8 mouse cellular contexts compared by ENCODE assay signal in the genomic region with DNA sequence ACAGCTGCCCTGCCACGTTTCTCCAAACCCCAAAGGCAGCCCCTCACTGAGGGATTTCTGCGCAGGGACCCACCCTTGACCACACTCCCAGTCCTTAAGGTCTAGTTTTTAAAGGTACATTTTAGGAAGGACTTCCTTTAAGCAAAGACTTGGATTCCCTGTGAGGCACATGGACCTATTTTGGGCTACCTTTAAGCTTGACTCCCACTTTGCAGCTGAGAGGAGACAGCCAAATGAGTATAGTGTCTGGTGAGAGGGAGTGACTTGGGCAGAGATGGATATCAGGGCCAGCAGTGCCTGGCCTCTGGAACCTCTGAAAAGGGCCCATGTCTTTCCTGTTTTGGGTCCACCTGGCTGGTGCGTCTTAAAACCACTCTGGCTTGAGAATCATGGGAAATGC. TPM values are rescaled to one million over a fixed set of nuclear protein-coding genes. Genes with fewer than 3 reads are reported as not detected.
A peak's percentile ranks its signal among the peaks of the same experiment; 100 is the strongest.
DNase-seq lines count a peak whose midpoint lies in the region; ATAC-seq and TF ChIP-seq lines count a peak whose summit lies in the region.

No protein-coding gene starts in this region.

- H3K4me3 ChIP-seq in heart, embryonic 10.5 days, result peak overlapping the region; percentile 71
- peak overlapping the region; percentile 84 for H3K4me3 ChIP-seq in E14TG2a.4 (replicated peaks; ENCODE audit: low read length)
- peak overlapping the region; percentile 57 for H3K4me3 ChIP-seq in hindbrain, embryonic 10.5 days
- peak overlapping the region; percentile 52 for H3K4me3 ChIP-seq in liver, postnatal 0 days (ENCODE audit: low read depth, low read length)

- TF ChIP-seq CTCF in E14TG2a.4 (conservative IDR thresholded peaks at IDR 0.05; ENCODE audit: low read length), result no peak
- no peak for TF ChIP-seq CTCF in liver, postnatal 0 days (IDR thresholded peaks at IDR 0.05; ENCODE audit: low read depth)

- peaks cover 64% of the 10 kb centered on the region for H3K36me3 ChIP-seq in heart, embryonic 10.5 days
- peaks cover 32% of the 10 kb centered on the region for H3K36me3 ChIP-seq in E14TG2a.4 (ENCODE audit: insufficient read depth, low read length)
- peaks cover 93% of the 10 kb centered on the region for H3K36me3 ChIP-seq in hindbrain, embryonic 10.5 days
- H3K36me3 ChIP-seq in liver, postnatal 0 days (replicated peaks; ENCODE audit: insufficient read depth, low read length), result no peaks in the 10 kb centered on the region; the same call in 1 of the 2 replicates

- DNase-seq in heart, embryonic 10.5 days (ENCODE audit: low spot score), result no peak
- DNase-seq in heart, adult 9 months (ENCODE audit: low spot score in 2 of 2), result no peak
- DNase-seq in hindbrain, embryonic 10.5 days (ENCODE audit: low spot score), result no peak
- DNase-seq in liver, postnatal 0 days, result no peak
- DNase-seq in gastrocnemius, adult 8-10 months (ENCODE audit: low spot score in 2 of 2), result no peak

- no peaks in the 10 kb centered on the region for H3K9me3 ChIP-seq in heart, embryonic 10.5 days
- no peaks in the 10 kb centered on the region for H3K9me3 ChIP-seq in E14TG2a.4 (ENCODE audit: low read length)
- H3K9me3 ChIP-seq in hindbrain, embryonic 10.5 days, result no peaks in the 10 kb centered on the region
- H3K9me3 ChIP-seq in liver, postnatal 0 days (ENCODE audit: low read length), result no peaks in the 10 kb centered on the region

- H3K27ac ChIP-seq in heart, embryonic 10.5 days, result peak overlapping the region; percentile 84
- peak overlapping the region; percentile 85 for H3K27ac ChIP-seq in hindbrain, embryonic 10.5 days
- H3K27ac ChIP-seq in liver, postnatal 0 days (ENCODE audit: low read depth), result no peak overlapping the region

- H3K9ac ChIP-seq in liver, postnatal 0 days (replicated peaks), result no peak overlapping the region

- peaks cover 17% of the 10 kb centered on the region for H3K4me1 ChIP-seq in heart, embryonic 10.5 days
- H3K4me1 ChIP-seq in E14TG2a.4 (replicated peaks; ENCODE audit: low read depth, low read length), result peaks cover 64% of the 10 kb centered on the region
- peaks cover 21% of the 10 kb centered on the region for H3K4me1 ChIP-seq in hindbrain, embryonic 10.5 days (replicated peaks)
- H3K4me1 ChIP-seq in liver, postnatal 0 days (ENCODE audit: insufficient read depth), result peaks cover 10% of the 10 kb centered on the region

- 31% methylated on average over 3 of the region's 3 CpGs for WGBS in heart, embryonic 10.5 days
- WGBS in hindbrain, embryonic 10.5 days, result 37% methylated on average over 3 of the region's 3 CpGs
- WGBS in liver, postnatal 0 days (ENCODE audit: insufficient replicate concordance), result 25% methylated on average over 3 of the region's 3 CpGs

- no peak for TF ChIP-seq EP300 in liver, postnatal 0 days (IDR thresholded peaks at IDR 0.05; ENCODE audit: low read depth)

- peak overlapping the region; percentile 90 for H3K4me2 ChIP-seq in liver, postnatal 0 days (ENCODE audit: low read depth, low read length)

- no peak for ATAC-seq in liver, postnatal 0 days
- no peak for ATAC-seq in granulocyte monocyte progenitor cell, adult 5-6 weeks (replicated peaks; ENCODE audit: poor library complexity, severe bottlenecking)
- no peak for ATAC-seq in megakaryocyte-erythroid progenitor cell, adult 5-6 weeks (replicated peaks; ENCODE audit: low FRiP score, low TSS enrichment, poor library complexity, severe bottlenecking)

- peaks cover 29% of the 10 kb centered on the region for H3K27me3 ChIP-seq in heart, embryonic 10.5 days (ENCODE audit: insufficient read depth, poor library complexity, severe bottlenecking)
- peaks cover 35% of the 10 kb centered on the region for H3K27me3 ChIP-seq in E14TG2a.4 (ENCODE audit: insufficient read depth, low read length)
- H3K27me3 ChIP-seq in hindbrain, embryonic 10.5 days (ENCODE audit: insufficient read depth, poor library complexity, severe bottlenecking), result peaks cover 38% of the 10 kb centered on the region
- 0 out of 2 replicates have a peak, but pooled peaks cover 8% of the 10 kb centered on the region for H3K27me3 ChIP-seq in liver, postnatal 0 days (ENCODE audit: insufficient read depth, low read length)

RNA-seq across cellular contexts. Expression of a gene that starts 50.3 kb away (rescaled TPM):
- 50.4 and 73.5 TPM in 2 replicates for polyA plus RNA-seq in heart, embryonic 10.5 days (2016; fragmentation: Nextera tagmentation; extraction: Ambion mirVana)
- 109 and 172 TPM in 2 replicates for polyA plus RNA-seq in hindbrain, embryonic 10.5 days (2016; fragmentation: Nextera tagmentation; extraction: Ambion mirVana)
- polyA plus RNA-seq in liver, postnatal 0 days (2015; fragmentation: Nextera tagmentation; extraction: Ambion mirVana), result 3.4 TPM in 2 replicates
- 62.2 and 73.5 TPM in 2 replicates for total RNA-seq in granulocyte monocyte progenitor cell, adult 5-6 weeks (2014; fragmentation: Nextera tagmentation)
- total RNA-seq in granulocyte monocyte progenitor cell, adult 5-6 weeks (2017), result 45.1 and 59.2 TPM in 2 replicates
- 55.7 and 65.0 TPM in 2 replicates for total RNA-seq in megakaryocyte-erythroid progenitor cell, adult 5-6 weeks (2014; fragmentation: Nextera tagmentation)
- total RNA-seq in megakaryocyte-erythroid progenitor cell, adult 5-6 weeks (2017), result 36.6 and 48.3 TPM in 2 replicates
- total RNA-seq in gastrocnemius, adult 8-10 months (2022), result 10 to 100 TPM; 25.5 to 38.3 (median 30.6) TPM
